Mouse (Mus musculus) bone marrow, adult 2 months (tissue): Measurements from ENCODE around the gene Prdm2.

Experiments used
- CTCF ChIP-seq: fragments of 200-500 bp; IDR thresholded peaks from 2 replicates; pipeline ENCODE4 v1.5.1; 2011; ENCODE audit warnings: low read length, control low read depth; ENCODE audit not compliant: control insufficient read depth, insufficient read depth
- POLR2A ChIP-seq: fragments of 200-500 bp; IDR thresholded peaks from 2 replicates; pipeline ENCODE4 v1.6.1; 2011; ENCODE audit warnings: low read depth, mild to moderate bottlenecking, control low read depth, low read length, borderline replicate concordance; ENCODE audit not compliant: control insufficient read depth

DNA sequence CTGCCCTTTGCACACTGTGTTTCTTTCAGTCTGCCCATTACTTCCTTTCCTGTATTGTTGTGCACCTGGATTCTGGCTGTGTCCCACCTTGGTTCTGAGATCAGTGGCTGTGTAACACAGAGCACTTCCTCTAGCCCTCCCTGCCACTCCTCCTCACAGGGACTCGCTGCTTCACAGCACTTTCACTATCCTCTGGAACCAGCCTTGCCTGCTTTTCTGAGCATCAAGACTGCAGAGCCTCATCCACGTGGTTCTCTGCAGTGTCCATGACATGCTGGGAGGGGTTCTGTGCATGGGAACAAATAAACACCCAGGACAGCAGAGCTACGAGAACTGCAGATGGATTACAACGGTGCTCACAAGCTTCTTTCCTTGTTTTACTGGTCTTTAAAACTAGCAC lies 22.1 kb downstream of the Prdm2 start:
- TF ChIP-seq CTCF (no peak), POLR2A (no peak)
